Mouse (Mus musculus) ovary, adult 18-20 months (tissue): ENCODE results near the gene Gm21974.
"Not testable (repeated sequence)": the region's sequence is repeated elsewhere in the genome, so short reads cannot be mapped to it uniquely, and the experiment has no call there.

Experiments
- DNase-seq: peaks from one replicate; pipeline ENCODE4 v3.0.0; 2022; ENCODE audit warnings: low spot score, mixed read lengths

Gene Gm21974

GRCm38 (mm10) chr7:127915293-127915692, 20.0 kb upstream of the Gm21974 start:
- DNase-seq, result no peak

DNA sequence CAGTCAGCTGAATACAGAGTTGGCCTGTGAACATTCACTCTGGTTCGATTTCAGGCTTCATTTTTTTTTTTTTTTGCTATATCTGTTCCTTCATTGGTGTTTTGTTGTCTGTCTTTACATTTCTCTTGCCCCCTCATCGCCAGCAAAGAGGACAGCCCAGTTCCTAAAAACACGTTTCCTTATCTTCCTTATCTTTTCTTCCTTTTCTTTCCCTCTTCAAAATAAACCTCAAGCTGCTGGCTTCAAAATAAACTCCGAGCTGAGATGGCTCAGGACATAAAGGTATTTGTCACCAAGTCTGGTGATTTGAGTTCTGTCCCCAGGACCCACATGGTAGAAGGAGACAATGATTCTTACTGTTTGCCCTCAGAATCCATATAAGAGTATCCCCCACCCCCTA, 17.7 kb upstream of the Gm21974 start:
- DNase-seq, result no peak

DNA sequence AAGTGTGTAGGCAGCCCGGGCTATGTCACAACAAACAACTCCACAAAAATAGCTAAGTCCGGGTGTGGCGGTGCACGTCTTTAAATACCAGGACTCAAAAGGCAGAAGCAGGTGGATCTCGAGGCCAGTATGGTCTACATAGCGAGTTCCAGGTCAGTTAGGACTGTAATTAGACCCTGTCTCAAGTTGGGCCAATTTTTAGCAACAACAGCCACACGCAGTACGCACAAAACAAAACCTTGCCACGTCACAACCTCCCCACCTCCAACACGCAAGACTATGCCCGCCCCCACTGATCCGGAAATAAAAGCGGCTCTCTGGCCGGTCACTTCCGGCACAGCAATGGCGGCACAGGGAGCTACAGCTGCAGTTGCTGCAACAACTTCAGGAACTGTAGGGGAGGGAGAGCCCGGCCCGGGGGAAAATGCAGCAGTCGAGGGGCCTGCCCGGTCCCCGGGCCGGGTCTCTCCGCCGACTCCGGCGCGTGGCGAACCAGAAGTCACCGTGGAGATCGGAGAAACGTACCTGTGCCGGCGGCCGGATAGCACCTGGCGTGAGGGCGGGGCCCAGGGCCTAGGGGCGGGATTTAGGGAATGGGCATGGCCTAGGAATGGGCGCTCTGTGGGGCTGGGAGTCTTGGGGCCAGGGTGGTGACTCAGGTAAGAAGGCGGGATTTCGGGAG, 17.1 kb upstream of the Gm21974 start, which contains the start of gene Kat8:
Kat8 (plus strand) TSS at position 327 of the 682 bp plus-strand sequence.
- peak; percentile 79 for DNase-seq

DNA sequence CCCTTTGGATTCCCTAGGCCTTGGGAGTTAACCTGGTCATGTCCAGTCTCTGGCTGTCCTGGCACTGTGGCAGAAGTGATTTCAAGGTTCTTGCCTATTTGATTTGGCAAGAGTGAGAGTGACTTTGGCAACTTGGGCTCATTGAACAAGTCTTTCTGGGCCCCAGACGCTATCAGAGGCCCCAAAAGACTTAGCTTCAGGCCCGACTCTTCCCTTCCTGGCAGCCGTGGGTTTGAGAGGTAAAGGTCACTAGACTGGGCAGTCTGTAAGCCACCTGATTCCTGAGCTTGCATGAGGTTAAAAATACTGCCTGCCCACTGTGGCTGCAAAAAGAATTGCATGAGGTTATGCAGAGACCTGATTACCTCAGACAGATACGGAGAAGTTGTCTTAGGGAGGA, 13.4 kb upstream of the Gm21974 start:
- DNase-seq, result no peak

- no peak for DNase-seq
Observed at GRCm38 (mm10) chr7:127907939-127908338, 12.7 kb upstream of the Gm21974 start.

GRCm38 (mm10) chr7:127903971-127904796, 8.9 kb upstream of the Gm21974 start, which contains the start of gene Bckdk:
Gene Bckdk, plus strand, starts transcription at chr7:127904082.
- DNase-seq, result peak; percentile 67

- no peak for DNase-seq
Observed at GRCm38 (mm10) chr7:127901772-127902171, 6.5 kb upstream of the Gm21974 start.

DNA sequence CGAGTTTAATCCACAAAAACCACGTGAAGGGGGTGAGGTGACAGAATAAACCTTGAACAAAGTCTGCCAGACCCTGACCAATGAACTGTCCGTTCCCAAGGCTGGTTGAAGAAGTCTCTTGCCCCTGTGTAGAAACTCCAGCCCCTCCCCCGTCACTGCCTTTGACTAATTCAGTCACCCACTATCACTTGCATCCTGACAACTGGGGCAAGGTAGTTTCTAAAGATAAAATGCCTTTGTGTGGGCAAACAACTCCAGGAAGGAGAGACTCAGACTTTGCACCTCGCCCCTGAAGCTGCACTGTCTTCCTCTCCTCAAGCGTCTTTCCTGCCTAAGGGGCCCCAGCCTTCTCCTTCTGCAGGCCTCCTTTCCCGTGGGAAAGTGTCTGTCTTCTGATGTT, 4.7 kb upstream of the Gm21974 start:
- DNase-seq, result no peak

GRCm38 (mm10) chr7:127898179-127898956, 3.1 kb upstream of the Gm21974 start:
- DNase-seq, result no peak

DNA sequence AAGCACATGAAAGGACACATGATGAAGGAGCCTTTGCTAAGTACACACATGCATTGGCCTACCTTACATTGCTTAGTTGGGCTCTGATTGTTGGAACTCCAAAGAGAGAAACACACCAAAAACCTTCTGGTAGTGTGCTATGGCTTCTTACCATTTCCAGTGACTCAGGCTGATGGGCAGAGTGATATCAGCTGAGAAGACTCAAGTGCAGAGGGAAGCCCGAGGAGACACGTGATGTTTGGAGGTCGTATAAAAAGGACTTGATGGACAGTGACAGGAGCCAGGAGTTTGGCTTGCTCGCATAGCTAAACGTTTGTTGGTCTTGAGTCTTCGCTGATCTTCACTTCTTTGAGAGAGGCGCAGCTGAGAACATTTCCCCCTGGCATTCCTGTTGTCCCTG, 2.3 kb upstream of the Gm21974 start:
- DNase-seq, result no peak

GRCm38 (mm10) chr7:127896384-127896783, 1.1 kb upstream of the Gm21974 start:
- no peak for DNase-seq

DNA sequence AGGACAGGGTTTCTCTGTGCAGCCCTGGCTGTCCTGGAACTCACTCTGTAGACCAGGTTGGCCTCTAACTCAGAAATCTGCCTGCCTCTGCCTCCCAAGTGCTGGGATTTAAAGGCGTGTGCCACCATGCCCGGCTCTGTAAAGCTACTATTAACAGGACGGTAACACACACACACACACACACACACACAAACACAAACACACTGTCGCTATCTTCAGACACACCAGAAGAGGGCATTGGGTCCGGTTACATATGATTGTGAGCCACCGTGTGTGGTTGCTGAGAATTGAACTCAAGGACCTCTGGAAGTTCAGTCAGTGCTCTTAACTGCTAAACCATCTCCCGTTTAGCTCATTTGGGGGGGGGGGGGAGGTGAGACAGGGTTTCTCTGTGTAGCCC, 637 bp upstream of the Gm21974 start:
- DNase-seq, result not testable (repeated sequence)

GRCm38 (mm10) chr7:127894480-127894879, 774 bp downstream of the Gm21974 start:
- DNase-seq, result no peak

- DNase-seq, result no peak
Observed at GRCm38 (mm10) chr7:127890798-127891197, 4.5 kb downstream of the Gm21974 start, which contains the start of gene Prss53. Gene Prss53, minus strand, starts transcription at chr7:127890970.

- DNase-seq, result no peak
Observed at GRCm38 (mm10) chr7:127888821-127889220, 6.4 kb downstream of the Gm21974 start.

GRCm38 (mm10) chr7:127887781-127888180, 7.5 kb downstream of the Gm21974 start:
- DNase-seq, result no peak

DNA sequence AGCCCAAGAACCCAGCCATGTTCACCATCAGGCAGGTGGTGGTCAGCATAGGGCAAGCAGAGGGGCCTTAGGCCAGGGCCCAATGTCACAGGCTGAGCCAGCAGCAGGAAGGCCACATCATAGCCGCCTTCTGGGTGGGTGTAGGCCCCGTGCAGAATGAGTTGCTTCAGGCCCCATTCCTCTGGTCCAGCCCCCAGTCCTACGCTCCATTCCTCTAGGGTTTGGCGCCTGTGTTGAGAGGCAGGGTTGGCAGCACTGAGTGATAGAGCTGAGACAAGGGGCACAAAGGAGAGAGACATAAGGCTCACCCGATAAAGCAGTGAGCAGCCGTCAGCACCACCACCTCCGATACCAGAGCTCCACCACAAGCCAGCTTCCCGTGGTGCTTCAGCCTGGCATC, 8.1 kb downstream of the Gm21974 start:
- no peak for DNase-seq

GRCm38 (mm10) chr7:127886551-127886950, 8.7 kb downstream of the Gm21974 start:
- DNase-seq, result no peak

GRCm38 (mm10) chr7:127885951-127886350, 9.3 kb downstream of the Gm21974 start:
- DNase-seq, result peak; percentile 49

DNA sequence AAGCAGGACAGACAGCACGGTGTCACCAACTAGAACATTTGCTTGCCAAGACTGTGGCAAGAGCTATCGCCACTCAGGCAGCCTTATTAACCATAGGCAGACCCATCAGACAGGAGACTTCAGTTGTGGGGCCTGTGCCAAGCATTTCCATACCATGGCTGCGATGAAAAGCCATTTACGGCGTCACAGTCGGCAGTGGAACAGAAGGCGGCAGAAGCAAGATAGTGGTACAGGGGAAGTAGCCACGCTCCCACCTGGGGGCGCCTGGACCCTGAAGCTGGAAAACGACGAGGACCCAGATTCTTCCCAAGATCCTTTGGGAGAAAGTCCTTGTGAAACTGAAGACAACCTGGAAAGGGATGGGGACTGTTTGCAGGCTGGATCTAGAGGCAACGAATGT, 14.8 kb downstream of the Gm21974 start:
- DNase-seq, result no peak

- no peak for DNase-seq
Observed at GRCm38 (mm10) chr7:127879301-127879700, 16.0 kb downstream of the Gm21974 start.
